Mouse (Mus musculus) CH12.LX (cell line): ENCODE data around the gene Pdgfa. TPM values are rescaled to one million over a fixed set of nuclear protein-coding genes. Genes with fewer than 3 reads are reported as not detected.

ENCODE experiments used
- DNase-seq: peaks from one replicate; pipeline ENCODE4 v3.0.0-alpha.2; 2013; ENCODE audit errors: extremely low read depth
- H3K27ac ChIP-seq: 2 replicates; pipeline ENCODE4 v1.5.1; 2012; ENCODE audit warnings: low read depth, mild to moderate bottlenecking, control low read depth, moderate library complexity; ENCODE audit not compliant: insufficient read depth
- H3K27me3 ChIP-seq: replicated peaks from 2 replicates; pipeline ENCODE3; 2012; ENCODE audit warnings: inconsistent platforms
- H3K36me3 ChIP-seq, 2 experiments: replicated peaks in 1 of 2; 2 replicates each; pipeline versions ENCODE3 to v1.6.1; 2012; ENCODE audit warnings: inconsistent platforms in 1 of 2, low read length in 1 of 2, mild to moderate bottlenecking in 1 of 2, mixed read lengths in 1 of 2, moderate library complexity in 1 of 2; ENCODE audit not compliant: control insufficient read depth in 1 of 2, insufficient read depth in 1 of 2
- H3K4me1 ChIP-seq, 2 experiments: 2 replicates each; pipeline ENCODE4 v1.6.1; 2012; ENCODE audit warnings: inconsistent platforms in 1 of 2, moderate library complexity in 1 of 2; ENCODE audit not compliant: insufficient read depth in 2 of 2, control insufficient read depth in 1 of 2
- H3K4me2 ChIP-seq: 2 replicates; pipeline ENCODE4 v1.6.1; 2012; ENCODE audit warnings: low read depth, mild to moderate bottlenecking, control low read depth; ENCODE audit not compliant: poor library complexity, insufficient read depth, severe bottlenecking
- H3K4me3 ChIP-seq, 3 experiments: fragments of 150-350 bp in 1 of 3; sonication (generic) in 1 of 3; replicated peaks in 1 of 3; 2 replicates each; pipeline versions ENCODE3 to v1.5.1; 2011 to 2012; ENCODE audit warnings: low read depth in 2 of 3, low read length in 2 of 3, mild to moderate bottlenecking in 2 of 3, moderate library complexity in 2 of 3, control low read depth in 1 of 3, improper control_type of control experiment in 1 of 3, inconsistent platforms in 1 of 3, mixed read lengths in 1 of 3; ENCODE audit not compliant: poor library complexity in 1 of 3
- H3K79me2 ChIP-seq: replicated peaks from 2 replicates; pipeline ENCODE4 v1.6.1; 2012; ENCODE audit warnings: mild to moderate bottlenecking, moderate library complexity; ENCODE audit not compliant: control insufficient read depth, poor library complexity, insufficient read depth, severe bottlenecking; ENCODE audit errors: extremely low read depth
- H3K9ac ChIP-seq: 2 replicates; pipeline ENCODE4 v1.6.1; 2012; ENCODE audit warnings: low read depth, mild to moderate bottlenecking, control low read depth, moderate library complexity; ENCODE audit not compliant: insufficient read depth
- H3K9me3 ChIP-seq: replicated peaks from 2 replicates; pipeline ENCODE3; 2012; ENCODE audit warnings: low read length, inconsistent platforms, mixed read lengths
- CHD1 ChIP-seq: IDR thresholded peaks from 2 replicates; pipeline ENCODE4 v1.6.1; 2012; ENCODE audit warnings: low read depth, low read length, improper control_type of control experiment, inconsistent platforms
- CTCF ChIP-seq, 2 experiments: IDR thresholded peaks in 1 of 2; conservative IDR thresholded peaks in 1 of 2; 2 replicates each; pipeline ENCODE4 v1.5.1; 2011 to 2012; ENCODE audit warnings: low read depth in 2 of 2, low read length in 2 of 2, improper control_type of control experiment in 1 of 2, inconsistent platforms in 1 of 2, mild to moderate bottlenecking in 1 of 2, moderate library complexity in 1 of 2
- E2F4 ChIP-seq: IDR thresholded peaks from 2 replicates; pipeline ENCODE4 v1.6.1; 2011; ENCODE audit warnings: low read depth, low read length, improper control_type of control experiment; ENCODE audit not compliant: insufficient replicate concordance
- ELF1 ChIP-seq: IDR thresholded peaks from 2 replicates; pipeline ENCODE4 v1.6.1; 2014; ENCODE audit warnings: low read depth, mild to moderate bottlenecking, inconsistent platforms, low read length, improper control_type of control experiment
- ETS1 ChIP-seq: conservative IDR thresholded peaks from 2 replicates; pipeline ENCODE4 v1.6.1; 2012; ENCODE audit warnings: low read depth, mild to moderate bottlenecking, inconsistent platforms, low read length, improper control_type of control experiment, moderate library complexity
- HCFC1 ChIP-seq: IDR thresholded peaks from 2 replicates; pipeline ENCODE4 v1.6.1; 2012; ENCODE audit warnings: low read depth, mild to moderate bottlenecking, inconsistent platforms, low read length, improper control_type of control experiment
- IRF4 ChIP-seq: IDR thresholded peaks from 2 replicates; pipeline ENCODE4 v1.6.1; 2014; ENCODE audit warnings: low read depth, mild to moderate bottlenecking, inconsistent platforms, low read length, improper control_type of control experiment
- KAT2A ChIP-seq: IDR thresholded peaks from 2 replicates; pipeline ENCODE4 v1.6.1; 2012; ENCODE audit warnings: low read length, improper control_type of control experiment, inconsistent platforms; ENCODE audit not compliant: insufficient replicate concordance
- MAFK ChIP-seq: IDR thresholded peaks from 2 replicates; pipeline ENCODE4 v1.6.1; 2011; ENCODE audit warnings: low read length, improper control_type of control experiment; ENCODE audit not compliant: insufficient replicate concordance
- MAX ChIP-seq: IDR thresholded peaks from 2 replicates; pipeline ENCODE4 v1.6.1; 2011; ENCODE audit warnings: low read length, improper control_type of control experiment
- MAZ ChIP-seq: IDR thresholded peaks from 2 replicates; pipeline ENCODE4 v1.6.1; 2012; ENCODE audit warnings: low read depth, mild to moderate bottlenecking, inconsistent platforms, low read length, improper control_type of control experiment, moderate library complexity
- MEF2A ChIP-seq: IDR thresholded peaks from 2 replicates; pipeline ENCODE4 v1.6.1; 2014; ENCODE audit warnings: low read depth, mild to moderate bottlenecking, inconsistent platforms, low read length, improper control_type of control experiment, borderline replicate concordance
- MXI1 ChIP-seq: IDR thresholded peaks from 2 replicates; pipeline ENCODE4 v1.6.1; 2011; ENCODE audit warnings: mild to moderate bottlenecking, low read depth, low read length, improper control_type of control experiment
- MYC ChIP-seq: IDR thresholded peaks from 2 replicates; pipeline ENCODE4 v1.6.1; 2011; ENCODE audit warnings: low read depth, mild to moderate bottlenecking, improper control_type of control experiment, low read length
- NELFE ChIP-seq: IDR thresholded peaks from 2 replicates; pipeline ENCODE4 v1.6.1; 2011; ENCODE audit warnings: low read depth, low read length, improper control_type of control experiment
- NRF1 ChIP-seq: IDR thresholded peaks from 2 replicates; pipeline ENCODE4 v1.6.1; 2014; ENCODE audit warnings: low read depth, mild to moderate bottlenecking, inconsistent platforms, low read length, improper control_type of control experiment, moderate library complexity
- POLR2AphosphoS2 ChIP-seq: IDR thresholded peaks from 2 replicates; pipeline ENCODE4 v1.6.1; 2011; ENCODE audit warnings: low read depth, low read length, improper control_type of control experiment
- RAD21 ChIP-seq: IDR thresholded peaks from 2 replicates; pipeline ENCODE4 v1.6.1; 2011; ENCODE audit warnings: low read depth, mild to moderate bottlenecking, low read length, improper control_type of control experiment, moderate library complexity
- RCOR1 ChIP-seq: conservative IDR thresholded peaks from 2 replicates; pipeline ENCODE4 v1.6.1; 2012; ENCODE audit warnings: low read depth, mild to moderate bottlenecking, inconsistent platforms, low read length, improper control_type of control experiment
- TBP ChIP-seq: conservative IDR thresholded peaks from 2 replicates; pipeline ENCODE4 v1.6.1; 2011; ENCODE audit warnings: low read depth, low read length, improper control_type of control experiment
- UBTF ChIP-seq: IDR thresholded peaks from 2 replicates; pipeline ENCODE4 v1.6.1; 2012; ENCODE audit warnings: low read depth, mild to moderate bottlenecking, inconsistent platforms, low read length, improper control_type of control experiment, moderate library complexity
- ZC3H11A ChIP-seq: IDR thresholded peaks from 2 replicates; pipeline ENCODE4 v1.6.1; 2012; ENCODE audit warnings: low read depth, mild to moderate bottlenecking, inconsistent platforms, low read length, improper control_type of control experiment
- ZKSCAN1 ChIP-seq: IDR thresholded peaks from 2 replicates; pipeline ENCODE4 v1.6.1; 2012; ENCODE audit warnings: low read depth, inconsistent platforms, low read length, improper control_type of control experiment, borderline replicate concordance
- dilution Hi-C: fragments of 300-500 bp; cut with MboI; formaldehyde crosslinking; loops from 2 replicates; pipeline ENCODE4 v1.14.3; 2020; ENCODE audit warnings: low sequenced_read_pairs; ENCODE audit not compliant: extremely low pct_unique_long_range_greater_than_20kb, extremely low pct_ligation_motif_present
- in situ Hi-C: fragments of 300-500 bp; cut with MboI; formaldehyde crosslinking; loops from 3 replicates; pipeline ENCODE4 v1.14.3; 2019; ENCODE audit warnings: low sequenced_read_pairs, low pct_ligation_motif_present, low pct_unique_long_range_greater_than_20kb, mixed read lengths
- polyA plus RNA-seq: library from polyadenylated mRNA; unstranded; fragments of >175 nt; gene quantifications from 2 replicates; pipeline ENCODE4 v1.2.1, GENCODE M21; 2012; ENCODE audit warnings: low read depth; ENCODE audit not compliant: insufficient read length
- total RNA-seq, 2 experiments: library from RNA; depleted of rRNA; stranded (reverse); fragments of 300-350 nt in 1 of 2; fragments of >200 nt in 1 of 2; gene quantifications; 2 replicates each; pipeline ENCODE4 v1.2.3; 2012 to 2014

Gene Pdgfa
- total and polyA plus RNA-seq, 3 experiments: 26.5 to 30.7 (median 27.5) TPM

GRCm38 (mm10) chr5:138951305-138951704 lies 45.9 kb downstream of the Pdgfa start:
- no peak overlapping the region for H3K9ac ChIP-seq
- H3K4me2 ChIP-seq: no peak overlapping the region
- H3K4me3 ChIP-seq: no peak overlapping the region
- no peak for DNase-seq
- H3K79me2 ChIP-seq: no peaks in the 10 kb centered on the region
- no peaks in the 10 kb centered on the region for H3K9me3 ChIP-seq
- TF ChIP-seq MEF2A: no peak
- TF ChIP-seq ZKSCAN1: no peak
- TF ChIP-seq MYC: no peak
- TF ChIP-seq KAT2A: no peak
- no peak for TF ChIP-seq CTCF (conservative IDR thresholded peaks at IDR 0.05 in 1 of 2, IDR thresholded peaks at IDR 0.05 in 1 of 2; ENCODE audit: low read depth in 2 of 2, low read length in 2 of 2)
- TF ChIP-seq TBP: no peak
- H3K27me3 ChIP-seq: no peaks in the 10 kb centered on the region
- no peak overlapping the region for H3K27ac ChIP-seq
- dilution Hi-C loops: no loop called here
- H3K36me3 ChIP-seq: no peaks in the 10 kb centered on the region
- peaks cover 24 to 70% of the 10 kb centered on the region in 2 experiments for H3K4me1 ChIP-seq
- in situ Hi-C loops: no loop called here

- no peaks in the 10 kb centered on the region for H3K79me2 ChIP-seq
- DNase-seq: no peak
- in situ Hi-C loops: no loop called here
- dilution Hi-C loops: no loop called here
- no peak overlapping the region for H3K4me3 ChIP-seq
- H3K9me3 ChIP-seq: no peaks in the 10 kb centered on the region
- no peak for TF ChIP-seq ETS1
- no peak for TF ChIP-seq MAZ
- no peak for TF ChIP-seq ELF1
- TF ChIP-seq, all 38 proteins: peak for 0
- H3K4me2 ChIP-seq: no peak overlapping the region
- H3K9ac ChIP-seq: no peak overlapping the region
- no peaks in the 10 kb centered on the region for H3K36me3 ChIP-seq
- no peaks in the 10 kb centered on the region for H3K27me3 ChIP-seq
- peaks cover 22 to 61% of the 10 kb centered on the region in 2 experiments for H3K4me1 ChIP-seq
- H3K27ac ChIP-seq: no peak overlapping the region
Observed at GRCm38 (mm10) chr5:138949165-138949564, 48.0 kb downstream of the Pdgfa start.

- H3K27me3 ChIP-seq: no peaks in the 10 kb centered on the region
- in situ Hi-C loops: no loop called here
- TF ChIP-seq MEF2A (no peak), RCOR1 (no peak), MAFK (no peak), E2F4 (no peak), NELFE (no peak), NRF1 (no peak), ZC3H11A (no peak), IRF4 (no peak), CHD1 (no peak), UBTF (no peak), MXI1 (peak; percentile 37; the same call in 1 of the 2 replicates), RAD21 (no peak), KAT2A (no peak), ZKSCAN1 (no peak), ELF1 (no peak), POLR2AphosphoS2 (no peak), MYC (no peak), MAX (no peak), HCFC1 (no peak), CTCF (conservative IDR thresholded peaks at IDR 0.05 in 1 of 2, IDR thresholded peaks at IDR 0.05 in 1 of 2; ENCODE audit: low read depth in 2 of 2, low read length in 2 of 2) (no peak)
Observed at GRCm38 (mm10) chr5:138948031-138948980, 48.9 kb downstream of the Pdgfa start.

More at GRCm38 (mm10) chr5:138948031-138948980, 48.9 kb downstream of the Pdgfa start:
- Histone ChIP-seq H3K27ac (no peak overlapping the region), H3K4me3 (peak overlapping the region in 1 of 3 experiments; percentile 8), H3K9me3 (no peaks in the 10 kb centered on the region), H3K79me2 (no peaks in the 10 kb centered on the region), H3K4me1 (peaks cover 22 to 53% of the 10 kb centered on the region in 2 experiments), H3K9ac (no peak overlapping the region), H3K4me2 (peak overlapping the region; percentile 54), H3K36me3 (no peaks in the 10 kb centered on the region)
- dilution Hi-C loops: no loop called here
- peak; percentile 49 for DNase-seq
